In genomic region chr8:57510791-57511315, GRCm38 (mm10) we compare ENCODE assay signal across 8 mouse cellular contexts. TPM values are rescaled to one million over a fixed set of nuclear protein-coding genes. Genes with fewer than 3 reads are reported as not detected.
A peak's percentile ranks its signal among the peaks of the same experiment; 100 is the strongest.
DNase-seq lines count a peak whose midpoint lies in the region; ATAC-seq and TF ChIP-seq lines count a peak whose summit lies in the region.

No protein-coding gene starts in this region.

- H3K4me1 ChIP-seq in embryonic facial prominence, embryonic 13.5 days, result peaks cover 9% of the 10 kb centered on the region
- peaks cover 18% of the 10 kb centered on the region; the same call in 1 of the 2 replicates for H3K4me1 ChIP-seq in limb, embryonic 10.5 days
- H3K4me1 ChIP-seq in neural tube, embryonic 13.5 days (replicated peaks), result peaks cover 10% of the 10 kb centered on the region

- no peak overlapping the region for H3K27ac ChIP-seq in left cerebral cortex, adult 2 months
- peak overlapping the region; percentile 100 for H3K27ac ChIP-seq in embryonic facial prominence, embryonic 13.5 days
- H3K27ac ChIP-seq in limb, embryonic 10.5 days, result peak overlapping the region; percentile 100
- H3K27ac ChIP-seq in neural tube, embryonic 13.5 days (replicated peaks), result peak overlapping the region; percentile 64

- no peaks in the 10 kb centered on the region for H3K9me3 ChIP-seq in embryonic facial prominence, embryonic 13.5 days
- H3K9me3 ChIP-seq in limb, embryonic 10.5 days (replicated peaks), result no peaks in the 10 kb centered on the region
- no peaks in the 10 kb centered on the region for H3K9me3 ChIP-seq in neural tube, embryonic 13.5 days

- peaks cover 3% of the 10 kb centered on the region for H3K36me3 ChIP-seq in embryonic facial prominence, embryonic 13.5 days
- H3K36me3 ChIP-seq in limb, embryonic 10.5 days, result peaks cover 30% of the 10 kb centered on the region
- no peaks in the 10 kb centered on the region for H3K36me3 ChIP-seq in neural tube, embryonic 13.5 days

- H3K4me3 ChIP-seq in left cerebral cortex, adult 2 months, result peak overlapping the region; percentile 93
- peak overlapping the region; percentile 83 for H3K4me3 ChIP-seq in embryonic facial prominence, embryonic 13.5 days
- H3K4me3 ChIP-seq in limb, embryonic 10.5 days, result peak overlapping the region; percentile 90
- H3K4me3 ChIP-seq in neural tube, embryonic 13.5 days, result peak overlapping the region; percentile 82

- no peak for TF ChIP-seq CTCF in left cerebral cortex, adult 2 months (IDR thresholded peaks at IDR 0.05)

- H3K27me3 ChIP-seq in embryonic facial prominence, embryonic 13.5 days, result no peaks in the 10 kb centered on the region
- no peaks in the 10 kb centered on the region for H3K27me3 ChIP-seq in limb, embryonic 10.5 days (ENCODE audit: low read depth, poor library complexity, severe bottlenecking)
- no peaks in the 10 kb centered on the region for H3K27me3 ChIP-seq in neural tube, embryonic 13.5 days

- H3K9ac ChIP-seq in embryonic facial prominence, embryonic 13.5 days, result peak overlapping the region; percentile 87
- peak overlapping the region; percentile 71 for H3K9ac ChIP-seq in neural tube, embryonic 13.5 days

- H3K4me2 ChIP-seq in embryonic facial prominence, embryonic 13.5 days, result peak overlapping the region; percentile 93
- peak overlapping the region; percentile 95 for H3K4me2 ChIP-seq in neural tube, embryonic 13.5 days

- DNase-seq in left cerebral cortex, adult 2 months (ENCODE audit: extremely low spot score in 1 of 2, low spot score in 2 of 2), result no peak
- no peak for DNase-seq in left cerebral cortex, postnatal 14 days (ENCODE audit: low spot score in 2 of 2)
- peak; percentile 79 for DNase-seq in limb, embryonic 10.5 days (ENCODE audit: low spot score)
- no peak for DNase-seq in right cerebral cortex, postnatal 4 days
- DNase-seq in spleen, postnatal 14 days (ENCODE audit: low spot score in 2 of 2), result no peak
- DNase-seq in layer of hippocampus, adult 18-20 months (ENCODE audit: low spot score in 2 of 2), result no peak

- WGBS in embryonic facial prominence, embryonic 13.5 days, result 1% methylated on average over 31 of the region's 31 CpGs
- 2% methylated on average over 31 of the region's 31 CpGs for WGBS in limb, embryonic 10.5 days
- 2% methylated on average over 31 of the region's 31 CpGs for WGBS in neural tube, embryonic 13.5 days

- ATAC-seq in embryonic facial prominence, embryonic 13.5 days (ENCODE audit: insufficient number of reproducible peaks, insufficient read depth, low FRiP score, low TSS enrichment, low read depth), result no peak
- no peak for ATAC-seq in neural tube, embryonic 13.5 days (ENCODE audit: low read depth)

- intact Hi-C loops in left cerebral cortex, adult 2 months (cut with DNase I), result loop anchor here (1.0 kb wide), 2 partner anchors 10 to 24 kb away; partner anchors contain the start of gene Sap30
- intact Hi-C loops in left cerebral cortex, postnatal 14 days (cut with DNase I), result loop anchor here (2.0 kb wide), 1 partner anchor 24 kb away; the partner anchor contains the start of gene Sap30

RNA-seq across cellular contexts. Expression of gene Hmgb2, which starts 0.9 kb away (rescaled TPM):
- total RNA-seq in left cerebral cortex, adult 2 months (2021), result 1 to 10 TPM; 3.9 to 6.4 TPM
- total RNA-seq in left cerebral cortex, postnatal 14 days (2021), result 10 to 100 TPM in 1 of 2 experiments, 1 to 10 TPM in 1; 4.6 to 10.7 TPM
- polyA plus RNA-seq in embryonic facial prominence, embryonic 13.5 days (2015; fragmentation: Nextera tagmentation; extraction: Ambion mirVana), result 362 and 415 TPM in 2 replicates
- 497 and 548 TPM in 2 replicates for polyA plus RNA-seq in limb, embryonic 10.5 days (2016; fragmentation: Nextera tagmentation; extraction: Ambion mirVana)
- 85.6 and 87.2 TPM in 2 replicates for polyA plus RNA-seq in neural tube, embryonic 13.5 days (2015; fragmentation: Nextera tagmentation; extraction: Ambion mirVana)
- total RNA-seq in layer of hippocampus, adult 18-20 months (2021), result 1 to 10 TPM; 4.9 to 7.4 TPM

RNA-seq across cellular contexts. Expression of gene Sap30, which starts 23.2 kb away (rescaled TPM):
- total RNA-seq in left cerebral cortex, adult 2 months (2021), result 10 to 100 TPM in 1 of 2 experiments, 1 to 10 TPM in 1; 9.8 to 13.9 TPM
- 10 to 100 TPM in 1 of 2 experiments, 1 to 10 TPM in 1; 7.3 to 10.5 TPM for total RNA-seq in left cerebral cortex, postnatal 14 days (2021)
- polyA plus RNA-seq in embryonic facial prominence, embryonic 13.5 days (2015; fragmentation: Nextera tagmentation; extraction: Ambion mirVana), result 40.4 and 45.6 TPM in 2 replicates
- 76.5 and 82.9 TPM in 2 replicates for polyA plus RNA-seq in limb, embryonic 10.5 days (2016; fragmentation: Nextera tagmentation; extraction: Ambion mirVana)
- polyA plus RNA-seq in neural tube, embryonic 13.5 days (2015; fragmentation: Nextera tagmentation; extraction: Ambion mirVana), result 50.6 and 51.0 TPM in 2 replicates
- 10 to 100 TPM; 12.6 to 17.6 TPM for total RNA-seq in layer of hippocampus, adult 18-20 months (2021)

RNA-seq across cellular contexts. Expression of gene Scrg1, which starts 55.1 kb away (rescaled TPM):
- total RNA-seq in left cerebral cortex, adult 2 months (2021), result 10 to 100 TPM; 41.1 to 42.5 TPM
- 10 to 100 TPM; 56.8 to 65.6 TPM for total RNA-seq in left cerebral cortex, postnatal 14 days (2021)
- polyA plus RNA-seq in embryonic facial prominence, embryonic 13.5 days (2015; fragmentation: Nextera tagmentation; extraction: Ambion mirVana), result 5.5 and 6.1 TPM in 2 replicates
- polyA plus RNA-seq in limb, embryonic 10.5 days (2016; fragmentation: Nextera tagmentation; extraction: Ambion mirVana), result not detected in 2 replicates
- polyA plus RNA-seq in neural tube, embryonic 13.5 days (2015; fragmentation: Nextera tagmentation; extraction: Ambion mirVana), result 2.3 and 2.9 TPM in 2 replicates
- total RNA-seq in layer of hippocampus, adult 18-20 months (2021), result 10 to 100 TPM; 60.7 to 68.0 TPM
